Mouse (Mus musculus): Measurements from ENCODE around the gene Apopt1. TPM values are rescaled to one million over a fixed set of nuclear protein-coding genes. Genes with fewer than 3 reads are reported as not detected.
A peak's percentile ranks its signal among the peaks of the same experiment; 100 is the strongest.

Apopt1 gene
- polyA plus RNA-seq, 1 experiment: 53.8 TPM

- DNase-seq (ENCODE audit: extremely low spot score in 1 of 2, low spot score in 1 of 2): no peak
These were observed 34.1 kb upstream of the Apopt1 start for GRCm38 (mm10) chr12:111678997-111679396.

- peak in 1 of 2 experiments; percentile 60 for DNase-seq (ENCODE audit: extremely low spot score in 1 of 2, low spot score in 1 of 2)
These were observed 32.4 kb upstream of the Apopt1 start for GRCm38 (mm10) chr12:111680661-111681060.

- DNase-seq (ENCODE audit: extremely low spot score in 1 of 2, low spot score in 1 of 2): peak in 1 of 2 experiments; percentile 58
These were observed 31.8 kb upstream of the Apopt1 start for GRCm38 (mm10) chr12:111681305-111681704.

- peak in 1 of 2 experiments; percentile 60 for DNase-seq (ENCODE audit: extremely low spot score in 1 of 2, low spot score in 1 of 2)
These were observed 31.1 kb upstream of the Apopt1 start for GRCm38 (mm10) chr12:111682003-111682402.

- no peak for DNase-seq (ENCODE audit: extremely low spot score in 1 of 2, low spot score in 1 of 2)
These were observed 30.3 kb upstream of the Apopt1 start for GRCm38 (mm10) chr12:111682806-111683205.

GRCm38 (mm10) chr12:111686390-111686789 is 26.7 kb upstream of the Apopt1 start:
- peak in 1 of 2 experiments; percentile 47 for DNase-seq (ENCODE audit: extremely low spot score in 1 of 2, low spot score in 1 of 2)

GRCm38 (mm10) chr12:111687350-111688068 is 25.6 kb upstream of the Apopt1 start:
- peak in 1 of 2 experiments; percentile 73 for DNase-seq (ENCODE audit: extremely low spot score in 1 of 2, low spot score in 1 of 2)

GRCm38 (mm10) chr12:111688069-111688428 is 25.0 kb upstream of the Apopt1 start:
- DNase-seq (ENCODE audit: extremely low spot score in 1 of 2, low spot score in 1 of 2): no peak

GRCm38 (mm10) chr12:111689426-111689825 is 23.6 kb upstream of the Apopt1 start:
- DNase-seq (ENCODE audit: extremely low spot score in 1 of 2, low spot score in 1 of 2): no peak

GRCm38 (mm10) chr12:111691346-111691872 is 21.7 kb upstream of the Apopt1 start:
- DNase-seq (ENCODE audit: extremely low spot score in 1 of 2, low spot score in 1 of 2): peak in 1 of 2 experiments; percentile 33

GRCm38 (mm10) chr12:111692899-111693298 is 20.2 kb upstream of the Apopt1 start:
- DNase-seq (ENCODE audit: extremely low spot score in 1 of 2, low spot score in 1 of 2): no peak

GRCm38 (mm10) chr12:111693341-111694270 is 19.5 kb upstream of the Apopt1 start:
- DNase-seq (ENCODE audit: extremely low spot score in 1 of 2, low spot score in 1 of 2): peak in 1 of 2 experiments; percentile 72

GRCm38 (mm10) chr12:111694271-111694781 is 18.7 kb upstream of the Apopt1 start:
- DNase-seq (ENCODE audit: extremely low spot score in 1 of 2, low spot score in 1 of 2): no peak

- peak in 1 of 2 experiments; percentile 62 for DNase-seq (ENCODE audit: extremely low spot score in 1 of 2, low spot score in 1 of 2)
These were observed 17.9 kb upstream of the Apopt1 start for GRCm38 (mm10) chr12:111694880-111695804.

- peak in 1 of 2 experiments; percentile 90 for DNase-seq (ENCODE audit: extremely low spot score in 1 of 2, low spot score in 1 of 2)
These were observed 16.8 kb upstream of the Apopt1 start for GRCm38 (mm10) chr12:111696239-111696638.

GRCm38 (mm10) chr12:111697708-111698107 is 15.4 kb upstream of the Apopt1 start:
- DNase-seq (ENCODE audit: extremely low spot score in 1 of 2, low spot score in 1 of 2): no peak

- no peak for DNase-seq (ENCODE audit: extremely low spot score in 1 of 2, low spot score in 1 of 2)
These were observed 14.6 kb upstream of the Apopt1 start for GRCm38 (mm10) chr12:111698346-111698913.

- peak; percentile 72 to 75 for DNase-seq (ENCODE audit: extremely low spot score in 1 of 2, low spot score in 1 of 2)
These were observed 13.5 kb upstream of the Apopt1 start for GRCm38 (mm10) chr12:111699542-111699941.

GRCm38 (mm10) chr12:111700920-111701458 is 12.1 kb upstream of the Apopt1 start:
- peak in 1 of 2 experiments; percentile 76 for DNase-seq (ENCODE audit: extremely low spot score in 1 of 2, low spot score in 1 of 2)

Measured in frontal cortex, adult 2 months (tissue).